Mouse (Mus musculus): Measurements from ENCODE around the gene Smim6.

- TF ChIP-seq CTCF (IDR thresholded peaks at IDR 0.05; ENCODE audit: low read depth, low read length) (no peak), GATA2 (IDR thresholded peaks at IDR 0.05; ENCODE audit: borderline replicate concordance, low read depth, low read length) (no peak), GATA1 (IDR thresholded peaks at IDR 0.05; ENCODE audit: borderline replicate concordance, low read length) (no peak), TAL1 (conservative IDR thresholded peaks at IDR 0.05; ENCODE audit: low read depth, low read length) (no peak)
These were observed 27.5 kb upstream of the Smim6 start for GRCm38 (mm10) chr11:115884361-115884760.

All from G1E (cell line).